Mouse (Mus musculus) ES-Bruce4 (cell line): ENCODE results near the gene Fam160b1. TPM values are rescaled to one million over a fixed set of nuclear protein-coding genes. Genes with fewer than 3 reads are reported as not detected.

Source experiments
- H3K27ac ChIP-seq: 2 replicates; pipeline ENCODE4 v1.5.1; 2012; ENCODE audit warnings: low read length, inconsistent platforms; ENCODE audit not compliant: insufficient read depth
- H3K27me3 ChIP-seq: 2 replicates; pipeline ENCODE4 v1.6.1; 2012; ENCODE audit warnings: mild to moderate bottlenecking, low read length, inconsistent platforms; ENCODE audit not compliant: control insufficient read depth, poor library complexity, insufficient read depth, severe bottlenecking
- H3K36me3 ChIP-seq: 2 replicates; pipeline ENCODE4 v1.6.1; 2012; ENCODE audit warnings: inconsistent platforms, mild to moderate bottlenecking, low read length, moderate library complexity; ENCODE audit not compliant: control insufficient read depth, poor library complexity, insufficient read depth, severe bottlenecking
- H3K4me1 ChIP-seq: one replicate; pipeline ENCODE4 v1.8.1; 2011; ENCODE audit warnings: low read length; ENCODE audit not compliant: control insufficient read depth, insufficient read depth
- H3K4me3 ChIP-seq: 2 replicates; pipeline ENCODE4 v1.5.1; 2011; ENCODE audit warnings: low read depth, mild to moderate bottlenecking, low read length
- H3K9ac ChIP-seq: 2 replicates; pipeline ENCODE4 v1.6.1; 2012; ENCODE audit warnings: low read depth, mild to moderate bottlenecking, inconsistent platforms; ENCODE audit not compliant: poor library complexity, severe bottlenecking
- H3K9me3 ChIP-seq: replicated peaks from 2 replicates; pipeline ENCODE4 v1.6.1; 2012; ENCODE audit warnings: mild to moderate bottlenecking, low read length, inconsistent platforms; ENCODE audit not compliant: control insufficient read depth, poor library complexity, insufficient read depth, severe bottlenecking
- CTCF ChIP-seq: IDR thresholded peaks from one replicate; pipeline ENCODE4 v1.8.1; 2011; ENCODE audit warnings: low read depth, low read length
- EP300 ChIP-seq: IDR thresholded peaks from 2 replicates; pipeline ENCODE4 v1.6.1; 2011; ENCODE audit warnings: low read depth, low read length; ENCODE audit not compliant: insufficient read depth
- POLR2A ChIP-seq: IDR thresholded peaks from one replicate; pipeline ENCODE4 v1.8.1; 2011; ENCODE audit warnings: low read length; ENCODE audit not compliant: insufficient read depth
- polyA plus RNA-seq: library from polyadenylated mRNA; stranded (reverse); fragments of >200 nt; gene quantifications from 2 replicates; pipeline ENCODE4 v1.2.4, GENCODE M21; 2011; ENCODE audit warnings: low read depth; ENCODE audit not compliant: missing spikeins, insufficient read depth, insufficient read length

Fam160b1 gene
- polyA plus RNA-seq, 1 experiment = 26.1 TPM

DNA sequence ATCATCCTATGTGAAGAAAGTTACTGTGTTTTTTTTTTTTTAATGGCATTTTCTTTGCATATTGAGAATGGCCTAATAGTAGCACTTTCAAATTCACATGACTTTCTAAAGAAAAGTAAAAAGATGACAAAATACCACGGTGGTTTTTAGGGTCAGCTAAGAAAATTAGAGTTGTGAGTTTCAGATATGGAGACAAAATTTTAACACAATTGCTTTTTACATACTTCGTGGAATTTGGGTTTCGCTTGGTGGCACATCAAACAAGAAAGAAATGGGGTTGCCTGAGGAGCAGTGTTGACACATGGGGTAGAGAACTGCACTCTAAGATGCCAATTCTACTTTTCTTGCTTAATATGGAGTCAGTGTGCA, 1.4 kb downstream of the Fam160b1 start:
- Histone ChIP-seq H3K4me1 (peaks cover 7% of the 10 kb centered on the region), H3K27ac (0 out of 2 replicates have a peak overlapping the region, but pooled peaks have one; percentile 80), H3K9me3 (no peaks in the 10 kb centered on the region), H3K9ac (peak overlapping the region; percentile 98), H3K4me3 (peak overlapping the region; percentile 99), H3K27me3 (no peaks in the 10 kb centered on the region), H3K36me3 (no peaks in the 10 kb centered on the region)
- TF ChIP-seq EP300 (no peak), CTCF (no peak), POLR2A (no peak)

DNA sequence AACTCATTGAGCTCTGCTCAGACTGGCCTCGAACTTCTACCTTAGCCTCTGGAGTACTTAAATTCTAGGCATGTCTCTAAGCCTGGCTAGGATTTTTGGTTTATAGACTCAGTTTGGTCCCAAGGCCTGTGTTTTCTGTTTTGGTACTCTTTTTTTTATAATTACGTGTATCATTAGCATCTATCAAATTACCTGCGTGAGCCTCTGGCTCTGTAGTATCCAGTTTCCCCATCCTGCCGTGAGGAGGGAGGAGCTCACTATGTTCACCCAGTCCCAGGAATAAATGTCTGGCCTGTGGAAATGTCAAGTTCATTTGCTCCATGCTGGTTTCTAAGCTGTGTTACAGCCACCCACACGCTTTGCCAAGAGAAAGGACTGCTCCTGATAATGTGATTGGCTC, 2.1 kb downstream of the Fam160b1 start:
- H3K4me1 ChIP-seq = peaks cover 7% of the 10 kb centered on the region
- 0 out of 2 replicates have a peak overlapping the region, but pooled peaks have one; percentile 43 for H3K27ac ChIP-seq
- no peaks in the 10 kb centered on the region for H3K36me3 ChIP-seq
- no peaks in the 10 kb centered on the region for H3K27me3 ChIP-seq
- 0 out of 2 replicates have a peak overlapping the region, but pooled peaks have one; percentile 98 for H3K9ac ChIP-seq
- H3K4me3 ChIP-seq = no peak overlapping the region
- H3K9me3 ChIP-seq = no peaks in the 10 kb centered on the region
- TF ChIP-seq CTCF (no peak), EP300 (no peak), POLR2A (no peak)

DNA sequence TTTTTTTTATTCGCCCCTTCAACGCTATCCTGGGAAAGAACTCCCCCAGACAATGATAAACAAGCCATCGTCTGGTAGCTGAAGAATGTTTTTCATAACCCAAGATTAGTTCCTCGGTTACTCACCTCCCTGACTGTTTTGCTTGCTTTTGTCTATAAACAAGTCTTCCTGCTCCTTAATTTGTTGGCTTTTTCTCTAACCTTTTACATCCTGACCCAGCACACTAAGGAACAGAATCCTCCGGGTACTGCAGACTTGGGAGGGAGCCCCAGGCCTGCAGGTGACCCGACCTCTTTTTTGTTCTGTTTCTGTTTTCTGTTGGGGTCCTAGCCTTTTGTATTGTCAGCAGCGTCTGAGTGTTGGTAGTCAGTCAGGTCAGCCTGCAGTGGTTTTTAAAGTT, 2.6 kb downstream of the Fam160b1 start:
- Histone ChIP-seq H3K27me3 (no peaks in the 10 kb centered on the region), H3K4me3 (peak overlapping the region; percentile 18; the same call in 1 of the 2 replicates), H3K9ac (0 out of 2 replicates have a peak overlapping the region, but pooled peaks have one; percentile 31), H3K27ac (peak overlapping the region; percentile 43), H3K9me3 (no peaks in the 10 kb centered on the region), H3K4me1 (peaks cover 9% of the 10 kb centered on the region), H3K36me3 (no peaks in the 10 kb centered on the region)
- TF ChIP-seq POLR2A = no peak
- no peak for TF ChIP-seq CTCF
- no peak for TF ChIP-seq EP300

DNA sequence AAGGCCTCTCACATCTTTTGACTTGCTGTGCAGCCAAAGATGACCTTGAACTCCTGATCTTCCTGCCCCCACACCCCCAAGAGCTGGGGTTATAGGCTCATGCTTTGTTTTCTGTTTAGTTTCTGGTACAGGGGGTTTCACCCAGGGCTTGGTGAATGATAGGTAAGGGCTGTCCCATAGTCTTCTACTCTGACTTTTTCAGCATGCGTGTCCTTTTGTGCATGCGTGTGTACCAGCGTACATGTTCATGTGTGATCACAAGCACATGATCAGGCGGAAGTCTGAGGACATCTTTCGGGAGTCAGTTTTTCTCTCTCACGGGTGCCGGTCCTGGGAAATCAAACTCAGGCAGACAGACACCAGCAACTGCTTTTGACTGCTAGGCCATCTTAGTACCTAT, 3.1 kb downstream of the Fam160b1 start:
- no peak overlapping the region for H3K27ac ChIP-seq
- H3K9ac ChIP-seq = 0 out of 2 replicates have a peak overlapping the region, but pooled peaks have one; percentile 31
- H3K4me3 ChIP-seq = no peak overlapping the region
- no peak for TF ChIP-seq EP300
- no peak for TF ChIP-seq CTCF
- TF ChIP-seq POLR2A = no peak
- no peaks in the 10 kb centered on the region for H3K27me3 ChIP-seq
- H3K4me1 ChIP-seq = peaks cover 9% of the 10 kb centered on the region
- H3K9me3 ChIP-seq = no peaks in the 10 kb centered on the region
- H3K36me3 ChIP-seq = no peaks in the 10 kb centered on the region

DNA sequence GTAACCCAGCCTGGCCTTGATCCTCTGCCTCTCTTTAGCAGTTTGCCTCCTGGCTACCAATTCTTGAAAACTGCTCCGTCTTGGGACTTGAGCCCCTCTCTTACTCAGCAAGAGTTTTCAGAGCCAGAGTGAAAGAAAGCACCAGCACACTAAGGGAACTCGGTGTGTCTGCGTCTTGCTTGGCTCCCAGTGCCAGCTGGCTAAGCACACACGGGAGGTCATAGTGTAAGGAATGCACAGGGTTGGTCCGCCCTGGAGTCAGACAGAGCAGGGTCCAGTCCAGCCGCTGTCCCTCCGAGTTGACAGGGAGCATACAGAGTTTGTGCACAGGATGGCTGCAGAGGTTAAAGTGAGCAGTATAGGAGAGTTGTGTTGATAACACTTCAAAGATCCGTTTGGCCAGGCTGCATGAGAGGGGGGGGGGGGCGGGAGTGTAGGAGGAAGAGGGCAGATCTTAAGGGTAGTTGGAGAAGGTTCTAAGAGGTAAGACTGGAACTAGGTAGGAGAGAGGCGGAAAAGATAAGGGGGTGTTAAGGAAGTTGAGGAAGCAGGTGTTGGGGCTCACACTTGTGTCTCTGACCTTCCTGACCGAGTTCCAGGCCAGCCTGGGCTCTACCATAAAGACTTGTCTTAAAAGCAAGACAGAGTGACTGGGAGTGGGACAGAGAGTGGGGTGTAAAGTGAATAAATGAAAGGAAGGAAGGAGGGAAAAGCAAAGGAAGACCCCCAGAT, 4.6 kb downstream of the Fam160b1 start:
- no peaks in the 10 kb centered on the region for H3K9me3 ChIP-seq
- peaks cover 9% of the 10 kb centered on the region for H3K4me1 ChIP-seq
- H3K9ac ChIP-seq = no peak overlapping the region
- H3K4me3 ChIP-seq = peak overlapping the region; percentile 40
- peak overlapping the region; percentile 77 for H3K27ac ChIP-seq
- no peaks in the 10 kb centered on the region for H3K27me3 ChIP-seq
- TF ChIP-seq POLR2A (no peak), CTCF (no peak), EP300 (no peak)
- no peaks in the 10 kb centered on the region for H3K36me3 ChIP-seq

DNA sequence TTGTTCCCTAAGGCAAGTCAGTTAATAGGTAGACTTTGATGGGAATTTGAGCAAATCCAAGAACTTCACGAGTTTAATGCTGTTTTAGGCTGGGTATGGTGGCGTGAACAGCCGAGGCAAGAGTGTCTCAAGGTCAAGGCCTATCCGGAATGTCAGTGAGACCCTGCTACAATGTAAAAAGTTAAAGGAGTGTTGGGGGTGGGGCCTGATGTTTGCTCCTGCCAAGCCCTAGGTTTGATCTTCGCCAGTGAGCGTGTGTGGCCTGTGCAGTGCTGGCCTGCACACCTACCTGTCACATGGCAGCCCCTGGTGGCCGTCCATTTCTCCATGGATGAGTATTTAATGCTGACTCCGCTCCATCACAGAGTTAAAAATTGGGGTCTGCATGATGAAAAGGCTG, 5.5 kb downstream of the Fam160b1 start:
- no peak overlapping the region for H3K4me3 ChIP-seq
- peak overlapping the region; percentile 87 for H3K27ac ChIP-seq
- no peak overlapping the region for H3K9ac ChIP-seq
- no peaks in the 10 kb centered on the region for H3K9me3 ChIP-seq
- H3K4me1 ChIP-seq = peaks cover 9% of the 10 kb centered on the region
- H3K27me3 ChIP-seq = no peaks in the 10 kb centered on the region
- TF ChIP-seq EP300 (peak; percentile 57; the same call in 1 of the 2 replicates), CTCF (no peak)
- peaks cover 1% of the 10 kb centered on the region; the same call in 1 of the 2 replicates for H3K36me3 ChIP-seq
